Mouse (Mus musculus) brain, embryonic 14.5 days (tissue): ENCODE data around the gene Tnfrsf8.

ENCODE experiments used
- CTCF ChIP-seq: fragments of 200-500 bp; IDR thresholded peaks from 2 replicates; pipeline ENCODE4 v1.5.1; 2012; ENCODE audit warnings: inconsistent platforms, mild to moderate bottlenecking, moderate library complexity, borderline replicate concordance; ENCODE audit not compliant: insufficient read depth, insufficient read length; ENCODE audit errors: extremely low read depth
- POLR2A ChIP-seq: fragments of 200-500 bp; IDR thresholded peaks from 2 replicates; pipeline ENCODE4 v1.6.1; 2012; ENCODE audit warnings: mild to moderate bottlenecking, inconsistent platforms, borderline replicate concordance; ENCODE audit not compliant: poor library complexity, insufficient read depth, insufficient read length, severe bottlenecking; ENCODE audit errors: extremely low read depth

DNA sequence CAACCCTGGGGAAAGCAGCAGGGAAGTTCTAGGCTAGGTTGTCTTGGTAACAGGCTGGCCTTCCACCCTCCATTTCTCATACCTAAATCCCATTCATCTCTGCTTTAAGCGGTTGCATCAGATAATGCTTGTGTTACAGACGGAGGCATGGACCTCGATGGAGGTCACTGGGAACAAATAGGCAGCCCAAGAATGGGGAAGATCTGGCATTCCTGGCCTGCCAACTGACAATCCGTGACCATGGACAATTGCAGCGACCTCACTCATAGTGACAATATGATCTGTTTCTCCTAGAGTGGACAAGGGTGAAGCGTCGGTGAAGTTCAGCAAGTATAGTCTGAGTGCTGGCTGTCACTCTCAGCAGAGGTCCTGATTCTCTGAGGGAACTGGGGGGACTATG lies 16.1 kb downstream of the Tnfrsf8 start:
- TF ChIP-seq CTCF (no peak), POLR2A (no peak)
